Mouse (Mus musculus): ENCODE data around the gene Ect2.

Ect2 gene

DNA sequence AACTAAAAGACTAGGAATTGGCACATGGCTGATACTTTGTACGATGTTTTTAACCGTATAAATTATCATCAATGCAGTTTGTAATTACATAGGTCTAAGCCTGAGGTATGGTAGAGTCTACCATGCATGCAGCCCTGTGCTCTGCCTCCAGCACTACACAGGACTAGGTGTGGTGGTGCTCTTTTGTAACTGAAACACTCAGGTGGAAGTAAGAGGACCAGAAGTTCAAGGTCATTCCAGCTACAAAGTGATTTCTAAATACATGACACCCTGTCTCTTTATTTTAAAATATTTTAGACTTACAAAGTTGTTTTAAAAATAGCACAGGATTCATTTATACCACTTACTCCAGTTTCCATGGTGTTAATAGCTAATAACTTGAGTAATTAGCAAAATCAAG, 88.8 kb downstream of the Ect2 start:
- DNase-seq = no peak

DNA sequence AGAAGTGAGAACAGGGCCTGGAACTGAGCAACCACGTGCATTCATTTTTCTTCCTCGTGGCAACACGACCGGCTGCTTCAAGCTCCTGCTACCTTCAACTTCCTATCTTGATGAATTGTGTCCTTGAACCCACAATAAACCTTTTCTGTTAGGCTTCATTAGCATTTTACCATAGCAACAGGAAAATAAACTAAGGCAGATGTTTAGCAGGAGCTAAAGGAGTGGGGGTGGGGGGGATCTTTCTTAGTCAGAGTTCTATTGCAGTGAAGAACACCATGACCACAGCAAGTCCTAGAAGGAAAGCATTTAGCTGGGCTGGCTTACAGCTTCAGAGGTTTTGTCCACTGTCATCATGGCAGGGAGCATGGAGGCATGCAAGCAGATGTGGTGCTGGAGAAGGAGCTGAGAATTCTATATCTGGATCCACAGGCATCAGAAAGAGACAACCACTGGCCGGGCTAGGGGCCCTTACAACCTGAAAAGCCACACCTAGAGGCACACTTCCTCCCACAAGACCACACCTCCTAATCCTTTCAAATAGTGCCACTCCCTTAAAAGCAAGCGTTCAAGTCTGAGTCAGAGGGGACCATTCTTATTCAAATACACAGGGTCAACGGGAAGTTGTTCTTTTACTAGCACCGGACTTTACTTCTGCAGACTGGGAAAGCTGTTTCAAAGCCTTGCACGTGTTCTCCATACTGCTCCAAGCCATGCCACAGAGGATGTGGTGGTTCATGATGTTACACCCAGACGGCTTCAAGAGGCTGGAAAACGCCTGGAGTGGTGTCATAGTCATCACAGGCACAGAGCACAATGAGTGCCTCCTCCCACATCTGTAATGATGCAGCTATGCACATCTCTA, 90.0 kb downstream of the Ect2 start:
- no peak for DNase-seq

DNA sequence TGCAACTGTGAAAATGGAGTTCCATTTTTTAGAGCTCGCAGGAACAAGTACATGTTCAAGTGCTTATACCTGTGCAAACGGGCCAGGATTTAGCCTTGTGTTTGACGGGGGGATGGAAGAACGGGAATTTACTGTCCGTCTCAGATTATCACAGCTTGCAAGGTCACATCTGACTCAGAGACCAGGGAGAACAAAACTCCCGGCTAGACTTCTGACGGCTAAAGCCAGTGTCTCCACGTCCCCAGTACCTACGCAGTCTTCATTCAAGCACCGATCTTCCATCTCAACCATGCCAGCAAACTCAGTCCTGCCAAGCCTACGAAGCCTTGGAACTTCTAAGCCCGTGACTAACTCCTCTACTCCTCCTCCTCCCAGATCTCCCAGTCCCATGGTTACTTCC, 93.2 kb downstream of the Ect2 start:
- no peak for DNase-seq

DNA sequence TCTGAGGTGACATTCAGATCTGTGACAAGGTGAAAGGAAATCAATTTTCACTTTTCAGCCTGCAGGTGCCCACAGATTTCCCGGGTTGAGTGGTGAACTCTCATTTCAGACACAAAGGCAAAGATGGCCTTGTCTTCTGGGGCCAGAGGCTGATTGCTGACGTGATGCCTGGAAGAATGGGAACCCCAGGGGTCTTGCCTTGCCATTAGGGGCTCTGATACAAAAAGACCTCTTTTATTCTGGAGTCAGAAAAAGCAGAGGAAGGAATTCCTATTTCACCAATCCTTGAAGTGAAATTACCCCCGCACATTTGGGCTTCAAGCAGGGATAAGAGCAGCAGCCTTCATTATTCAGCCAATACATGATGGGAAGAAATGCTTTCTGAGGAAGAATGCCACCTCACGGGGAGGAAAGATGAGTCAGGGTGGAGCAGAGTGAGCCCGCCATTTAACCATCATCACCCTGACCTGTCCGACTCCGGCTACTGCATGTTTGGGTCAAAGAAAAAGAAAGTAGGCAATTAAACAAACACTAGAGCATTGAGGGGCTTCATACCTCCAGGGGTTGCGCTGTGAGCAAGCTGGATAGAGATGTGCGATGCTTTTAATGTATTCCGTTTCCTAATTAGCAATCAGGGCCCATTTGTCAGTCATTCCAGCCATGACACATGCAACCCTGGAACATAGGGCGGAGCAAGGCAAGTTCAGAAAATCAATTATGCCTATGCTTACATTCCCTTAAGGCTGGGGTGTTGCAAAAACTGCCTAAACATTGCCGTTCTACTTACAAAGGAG, 94.0 kb downstream of the Ect2 start:
- no peak for DNase-seq

DNA sequence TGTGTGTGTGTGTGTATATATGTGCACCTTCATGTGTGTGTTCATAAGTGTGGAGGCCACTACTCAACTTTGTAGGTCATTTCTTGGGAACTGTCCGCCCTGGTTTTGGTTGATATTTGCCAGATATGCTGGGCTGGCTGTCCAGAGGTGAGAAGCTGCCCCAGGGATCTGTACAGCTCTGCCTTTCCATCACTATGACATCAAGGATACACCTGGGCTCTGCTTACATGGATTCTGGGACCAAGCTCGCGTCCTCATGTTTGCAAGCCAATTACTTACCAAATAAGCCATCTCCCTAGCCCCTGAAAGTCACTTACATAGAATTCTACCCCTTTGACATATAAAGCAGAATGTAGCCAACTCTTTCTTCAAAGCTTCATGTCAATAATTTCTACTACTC, 98.2 kb downstream of the Ect2 start:
- DNase-seq = no peak

DNA sequence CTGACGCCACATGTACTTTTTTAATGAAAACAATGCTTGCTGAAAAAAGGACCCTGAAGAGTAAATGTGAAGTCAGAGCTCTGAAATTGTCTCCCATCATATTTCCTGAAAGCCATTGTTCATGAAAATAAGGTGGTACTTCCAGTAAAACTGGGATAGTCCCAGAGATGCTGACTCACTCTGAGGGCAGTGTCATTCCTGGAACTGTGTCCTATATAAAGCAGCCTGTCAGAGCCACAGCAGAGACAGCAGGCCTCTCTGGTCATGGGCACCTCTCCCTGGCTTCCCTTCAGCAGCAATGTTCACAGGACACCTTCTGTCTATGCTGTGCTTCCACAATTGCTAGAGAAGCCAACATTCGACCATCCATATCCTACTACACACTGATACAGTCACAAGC, 98.9 kb downstream of the Ect2 start:
- DNase-seq = no peak

Data from thymus, postnatal 4 days (tissue).